Mouse (Mus musculus) megakaryocyte, embryonic 14.5 days (primary cell): ENCODE measurements around the gene Ppp1r13b. TPM values are rescaled to one million over a fixed set of nuclear protein-coding genes. Genes with fewer than 3 reads are reported as not detected.

Experiments
- H3K27me3 ChIP-seq: replicated peaks from 2 replicates; pipeline ENCODE3; 2012; ENCODE audit warnings: inconsistent platforms
- H3K36me3 ChIP-seq: replicated peaks from 2 replicates; pipeline ENCODE3; 2012; ENCODE audit warnings: low read length, inconsistent platforms, mixed read lengths
- H3K4me1 ChIP-seq: 2 replicates; pipeline ENCODE4 v1.6.1; 2012; ENCODE audit warnings: inconsistent platforms
- H3K4me3 ChIP-seq: replicated peaks from 2 replicates; pipeline ENCODE3; 2012; ENCODE audit warnings: moderate library complexity, mild to moderate bottlenecking, inconsistent platforms
- H3K9me3 ChIP-seq: 2 replicates; pipeline ENCODE4 v1.6.1; 2012; ENCODE audit warnings: inconsistent platforms
- FLI1 ChIP-seq: IDR thresholded peaks from 2 replicates; pipeline ENCODE4 v1.6.1; 2012; ENCODE audit warnings: low read length, inconsistent platforms, mixed read lengths
- GATA1 ChIP-seq: IDR thresholded peaks from 3 replicates; pipeline ENCODE4 v1.6.1; 2012; ENCODE audit warnings: mixed read lengths, low read length, inconsistent platforms, borderline replicate concordance
- polyA plus RNA-seq: library from polyadenylated mRNA; stranded (reverse); fragments of >175 nt; gene quantifications from 2 replicates; pipeline ENCODE4 v1.2.3, GENCODE M21; 2012; ENCODE audit warnings: low replicate concordance; ENCODE audit not compliant: insufficient read depth

Gene Ppp1r13b
- polyA plus RNA-seq, 1 experiment, result 15.6 TPM

GRCm38 (mm10) chr12:111790631-111791030, 117.3 kb downstream of the Ppp1r13b start:
- Histone ChIP-seq H3K36me3 (peaks cover 100% of the 10 kb centered on the region), H3K4me1 (peaks cover 23% of the 10 kb centered on the region; the same call in 1 of the 2 replicates), H3K9me3 (no peaks in the 10 kb centered on the region), H3K4me3 (no peak overlapping the region), H3K27me3 (no peaks in the 10 kb centered on the region)
- TF ChIP-seq FLI1 (no peak), GATA1 (no peak)

GRCm38 (mm10) chr12:111790090-111790489, 117.8 kb downstream of the Ppp1r13b start:
- peaks cover 23% of the 10 kb centered on the region; the same call in 1 of the 2 replicates for H3K4me1 ChIP-seq
- H3K27me3 ChIP-seq, result no peaks in the 10 kb centered on the region
- no peak overlapping the region for H3K4me3 ChIP-seq
- H3K9me3 ChIP-seq, result no peaks in the 10 kb centered on the region
- TF ChIP-seq FLI1 (no peak), GATA1 (no peak)
- H3K36me3 ChIP-seq, result peaks cover 100% of the 10 kb centered on the region

DNA sequence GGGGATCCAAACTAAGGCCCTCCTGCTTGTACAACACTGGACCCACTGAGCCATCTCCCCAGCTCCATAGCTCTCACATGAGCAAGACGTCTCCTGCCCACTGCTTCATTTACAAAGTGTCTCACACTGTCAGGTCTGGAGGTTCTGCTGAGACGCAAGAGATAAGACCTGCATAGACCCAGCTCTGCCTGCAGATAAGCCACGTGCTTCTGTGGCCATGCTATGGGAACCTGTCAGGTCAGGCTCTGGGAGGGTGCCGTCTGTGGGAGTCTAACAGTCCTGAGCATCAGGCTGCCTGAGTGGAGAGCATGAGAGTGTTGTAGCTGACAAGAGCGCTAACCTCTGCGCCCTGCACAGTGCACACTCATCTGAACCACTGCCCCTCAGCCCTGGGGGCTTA, 120.9 kb downstream of the Ppp1r13b start:
- peaks cover 23% of the 10 kb centered on the region; the same call in 1 of the 2 replicates for H3K4me1 ChIP-seq
- no peaks in the 10 kb centered on the region for H3K9me3 ChIP-seq
- H3K4me3 ChIP-seq, result no peak overlapping the region
- TF ChIP-seq FLI1, result no peak
- no peak for TF ChIP-seq GATA1
- peaks cover 97% of the 10 kb centered on the region for H3K36me3 ChIP-seq
- H3K27me3 ChIP-seq, result no peaks in the 10 kb centered on the region

- TF ChIP-seq GATA1 (no peak), FLI1 (no peak)
- H3K27me3 ChIP-seq, result no peaks in the 10 kb centered on the region
- no peaks in the 10 kb centered on the region for H3K9me3 ChIP-seq
- peaks cover 97% of the 10 kb centered on the region for H3K36me3 ChIP-seq
- no peak overlapping the region for H3K4me3 ChIP-seq
- peaks cover 20% of the 10 kb centered on the region; the same call in 1 of the 2 replicates for H3K4me1 ChIP-seq
These were observed 122.7 kb downstream of the Ppp1r13b start for GRCm38 (mm10) chr12:111785174-111785573.

DNA sequence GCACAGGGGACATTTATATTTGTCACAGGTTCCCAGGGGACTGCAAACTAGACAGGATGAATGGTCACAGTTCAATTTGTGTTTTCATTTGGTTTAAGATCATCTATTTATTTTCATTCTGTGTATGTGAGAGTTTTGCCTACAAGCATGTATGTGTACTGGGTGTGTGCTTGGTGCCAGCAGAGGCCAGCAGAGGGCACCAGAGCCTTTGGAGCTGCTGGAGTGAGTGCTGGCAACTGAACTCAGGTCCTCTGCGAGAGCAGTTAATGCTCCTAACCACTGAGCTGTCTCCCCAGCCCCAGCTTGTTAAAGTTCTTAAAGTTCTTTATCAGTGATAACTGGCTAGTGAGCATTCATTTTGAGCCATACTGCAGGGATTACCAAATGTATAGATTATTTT, 128.4 kb downstream of the Ppp1r13b start:
- no peak overlapping the region for H3K4me3 ChIP-seq
- no peaks in the 10 kb centered on the region for H3K27me3 ChIP-seq
- H3K9me3 ChIP-seq, result 0 out of 2 replicates have a peak, but pooled peaks cover 5% of the 10 kb centered on the region
- H3K36me3 ChIP-seq, result peaks cover 96% of the 10 kb centered on the region
- peaks cover 18% of the 10 kb centered on the region for H3K4me1 ChIP-seq
- TF ChIP-seq GATA1, result no peak
- no peak for TF ChIP-seq FLI1

Other genes starting within 250 kb of the Ppp1r13b start
- gene Ckb, start 235.8 kb downstream of the Ppp1r13b start, polyA plus RNA-seq, result 64.6 and 102 TPM in 2 replicates
- gene Trmt61a, start 230.0 kb downstream of the Ppp1r13b start, polyA plus RNA-seq, result 9.9 and 10.0 TPM in 2 replicates
- 2.5 and 4.8 TPM in 2 replicates for gene Bag5, start 194.9 kb downstream of the Ppp1r13b start, polyA plus RNA-seq
- gene Apopt1, start 194.8 kb downstream of the Ppp1r13b start, polyA plus RNA-seq, result 65.2 and 126 TPM in 2 replicates
- gene Klc1, start 149.3 kb downstream of the Ppp1r13b start, polyA plus RNA-seq, result 21.5 and 66.3 TPM in 2 replicates
- gene Xrcc3, start 94.2 kb downstream of the Ppp1r13b start, polyA plus RNA-seq, result 2.2 and 3.2 TPM in 2 replicates
- 15.3 and 16.7 TPM in 2 replicates for gene Zfyve21, start 93.9 kb downstream of the Ppp1r13b start, polyA plus RNA-seq
- 15.5 TPM in 1 of 2 replicates, not detected in the other for gene Atp5mpl, start 58.9 kb upstream of the Ppp1r13b start, polyA plus RNA-seq
- gene Tdrd9, start 63.4 kb upstream of the Ppp1r13b start, polyA plus RNA-seq, result 0.30 TPM in 1 of 2 replicates, not detected in the other
- gene Rd3l, start 73.2 kb upstream of the Ppp1r13b start, polyA plus RNA-seq, result not detected in 2 replicates
- gene Aspg, start 198.6 kb upstream of the Ppp1r13b start, polyA plus RNA-seq, result not detected in 2 replicates
- gene Kif26a, start 238.1 kb upstream of the Ppp1r13b start, polyA plus RNA-seq, result not detected in 2 replicates